Mouse (Mus musculus): ENCODE data around the gene Ndufs8.

GRCm38 (mm10) chr19:3923586-3923985, 11.0 kb upstream of the Ndufs8 start:
- no peak for TF ChIP-seq CTCF (IDR thresholded peaks at IDR 0.05; ENCODE audit: low read depth, low read length)
- TF ChIP-seq EP300 (IDR thresholded peaks at IDR 0.05; ENCODE audit: insufficient read depth, low read depth, low read length), result no peak
